Comparison of ENCODE assay signal across 9 mouse cellular contexts in the genomic region with DNA sequence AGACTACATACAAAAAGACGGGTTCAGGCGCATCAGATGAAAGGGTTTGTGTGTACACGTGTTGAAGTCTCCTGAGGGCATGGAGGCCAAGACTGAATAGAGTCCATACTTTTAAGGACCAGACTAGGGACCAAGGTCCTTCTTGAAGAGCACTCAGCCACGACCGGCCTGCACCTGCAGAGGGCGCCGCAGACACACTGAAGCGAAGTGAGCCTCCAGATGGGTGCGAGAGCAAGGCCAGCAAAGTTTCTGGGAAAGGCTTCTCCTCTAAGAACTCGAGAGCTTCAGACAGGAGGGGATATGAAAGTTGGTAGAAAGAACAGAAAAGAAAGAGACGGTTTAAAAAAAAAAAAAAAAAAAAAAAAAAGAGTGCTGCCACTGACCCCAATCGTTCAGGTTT. TPM values are rescaled to one million over a fixed set of nuclear protein-coding genes. Genes with fewer than 3 reads are reported as not detected.
DNase-seq lines count a peak whose midpoint lies in the region; ATAC-seq and TF ChIP-seq lines count a peak whose summit lies in the region.
"Had no signal": no experiment of that assay in that cellular context is flagged by ENCODE, and none has a peak within 500 bp of the region (broad histone marks: within the 10 kb centered on the region; RNA-seq: fewer than 3 reads in every experiment).

No protein-coding gene starts in this region.

- H3K4me2 ChIP-seq in hindbrain, postnatal 0 days (ENCODE audit: low read depth, low read length): peak overlapping the region; percentile 83
- H3K4me2 ChIP-seq in liver, embryonic 11.5 days: peak overlapping the region; percentile 58

- ATAC-seq in hindbrain, postnatal 0 days: 0 out of 2 replicates have a peak, but pooled peaks have one; percentile 13
- no peak for ATAC-seq in liver, embryonic 11.5 days (replicated peaks; ENCODE audit: low FRiP score)
- no peak for ATAC-seq in megakaryocyte, adult 5-6 weeks (ENCODE audit: poor library complexity, severe bottlenecking)

- TF ChIP-seq POLR2A in embryonic fibroblast, embryonic 13.5 days (IDR thresholded peaks at IDR 0.05; ENCODE audit: low read depth, low read length): no peak

- H3K36me3 ChIP-seq in hindbrain, postnatal 0 days (ENCODE audit: insufficient read depth, low read length): no peaks in the 10 kb centered on the region
- H3K36me3 ChIP-seq in liver, embryonic 11.5 days (ENCODE audit: control insufficient read depth, insufficient read depth, low read length): no peaks in the 10 kb centered on the region

- no peaks in the 10 kb centered on the region for H3K4me1 ChIP-seq in embryonic fibroblast, embryonic 13.5 days (ENCODE audit: control insufficient read depth, insufficient read depth, low read length)
- peaks cover 10% of the 10 kb centered on the region for H3K4me1 ChIP-seq in hindbrain, postnatal 0 days (ENCODE audit: insufficient read depth, low read length)
- H3K4me1 ChIP-seq in liver, embryonic 11.5 days (replicated peaks; ENCODE audit: control insufficient read depth, insufficient read depth, low read length): no peaks in the 10 kb centered on the region; the same call in none of the 2 replicates

- no peak overlapping the region for H3K4me3 ChIP-seq in embryonic fibroblast, embryonic 13.5 days (ENCODE audit: insufficient read depth, low read length)
- H3K4me3 ChIP-seq in hindbrain, postnatal 0 days (ENCODE audit: low read length): peak overlapping the region; percentile 54
- peak overlapping the region; percentile 39; the same call in 1 of the 2 replicates for H3K4me3 ChIP-seq in liver, embryonic 11.5 days (ENCODE audit: low read depth, low read length)

- H3K9ac ChIP-seq in hindbrain, postnatal 0 days (replicated peaks; ENCODE audit: low read length): no peak overlapping the region
- H3K9ac ChIP-seq in liver, embryonic 11.5 days (ENCODE audit: low read depth, low read length): no peak overlapping the region

- no peak overlapping the region for H3K27ac ChIP-seq in embryonic fibroblast, embryonic 13.5 days (ENCODE audit: insufficient read depth, low read length)
- H3K27ac ChIP-seq in hindbrain, postnatal 0 days: peak overlapping the region; percentile 73; the same call in 1 of the 2 replicates
- H3K27ac ChIP-seq in liver, embryonic 11.5 days (ENCODE audit: low read depth, low read length): no peak overlapping the region
- H3K27ac ChIP-seq: macrophage had no signal

- no peaks in the 10 kb centered on the region for H3K9me3 ChIP-seq in hindbrain, postnatal 0 days (ENCODE audit: low read length)
- no peaks in the 10 kb centered on the region for H3K9me3 ChIP-seq in liver, embryonic 11.5 days (ENCODE audit: control insufficient read depth, low read length)

- WGBS in hindbrain, postnatal 0 days: 1% methylated on average over 12 of the region's 12 CpGs
- WGBS in liver, embryonic 11.5 days: 3% methylated on average over 12 of the region's 12 CpGs

- TF ChIP-seq CTCF in embryonic fibroblast, embryonic 13.5 days (IDR thresholded peaks at IDR 0.05; ENCODE audit: borderline replicate concordance, insufficient read depth, low read length): peak; percentile 88
- peak; percentile 80 for TF ChIP-seq CTCF in hindbrain, postnatal 0 days (IDR thresholded peaks at IDR 0.05; ENCODE audit: low read depth)

- H3K27me3 ChIP-seq in hindbrain, postnatal 0 days (ENCODE audit: insufficient read depth, low read length): no peaks in the 10 kb centered on the region; the same call in 1 of the 2 replicates
- peaks cover 53% of the 10 kb centered on the region for H3K27me3 ChIP-seq in liver, embryonic 11.5 days (replicated peaks; ENCODE audit: control insufficient read depth, insufficient read depth, low read length)

- DNase-seq in layer of hippocampus, adult 11-12 months (ENCODE audit: low spot score): peak; percentile 52
- no peak for DNase-seq in layer of hippocampus, adult 9-10 months (ENCODE audit: low spot score)
- DNase-seq in ZHBTc4 (ENCODE audit: low read depth, low spot score): peak; percentile 85
- DNase-seq in hindbrain, postnatal 0 days (ENCODE audit: low spot score): peak; percentile 82
- no peak for DNase-seq in liver, embryonic 11.5 days (ENCODE audit: low spot score)
- DNase-seq in naive thymus-derived CD4-positive, alpha-beta T cell, adult 2 months (ENCODE audit: low read depth): peak; percentile 20

RNA-seq across cellular contexts. Expression of a gene that starts 0.6 kb away (rescaled TPM):
- polyA plus RNA-seq in embryonic fibroblast, embryonic 13.5 days (2011; ENCODE audit: insufficient read length, low read depth, missing spikeins): 1.9 and 2.6 TPM in 2 replicates
- total RNA-seq in hindbrain, postnatal 0 days (2014; rRNA removed): 26.7 and 26.9 TPM in 2 replicates
- 9.5 and 9.7 TPM in 2 replicates for polyA plus RNA-seq in hindbrain, postnatal 0 days (2015; fragmentation: Nextera tagmentation; extraction: Ambion mirVana)
- 0.18 and 0.35 TPM in 2 replicates for polyA plus RNA-seq in liver, embryonic 11.5 days (2014; fragmentation: Nextera tagmentation; extraction: Ambion mirVana)
- total RNA-seq in megakaryocyte, adult 5-6 weeks (2015): not detected in 2 replicates
- not detected in 2 replicates for total RNA-seq in megakaryocyte, adult 5-6 weeks (2017)
- polyA plus RNA-seq: macrophage had no signal

RNA-seq across cellular contexts. Expression of a gene that starts 1.5 kb away (rescaled TPM):
- not detected in 2 replicates for polyA plus RNA-seq in embryonic fibroblast, embryonic 13.5 days (2011; ENCODE audit: insufficient read length, low read depth, missing spikeins)
- total RNA-seq in hindbrain, postnatal 0 days (2014; rRNA removed): 3.2 and 6.3 TPM in 2 replicates
- 4.3 and 4.9 TPM in 2 replicates for polyA plus RNA-seq in hindbrain, postnatal 0 days (2015; fragmentation: Nextera tagmentation; extraction: Ambion mirVana)
- polyA plus RNA-seq in liver, embryonic 11.5 days (2014; fragmentation: Nextera tagmentation; extraction: Ambion mirVana): not detected in 2 replicates
- total RNA-seq in megakaryocyte, adult 5-6 weeks (2015): not detected in 2 replicates
- total RNA-seq in megakaryocyte, adult 5-6 weeks (2017): not detected in 2 replicates
- polyA plus RNA-seq: macrophage had no signal

RNA-seq across cellular contexts. Expression of a gene that starts 30.9 kb away (rescaled TPM):
- polyA plus RNA-seq in embryonic fibroblast, embryonic 13.5 days (2011; ENCODE audit: insufficient read length, low read depth, missing spikeins): 61.5 and 74.1 TPM in 2 replicates
- 8.3 and 15.4 TPM in 2 replicates for total RNA-seq in hindbrain, postnatal 0 days (2014; rRNA removed)
- polyA plus RNA-seq in hindbrain, postnatal 0 days (2015; fragmentation: Nextera tagmentation; extraction: Ambion mirVana): 35.2 and 36.2 TPM in 2 replicates
- 344 and 357 TPM in 2 replicates for polyA plus RNA-seq in liver, embryonic 11.5 days (2014; fragmentation: Nextera tagmentation; extraction: Ambion mirVana)
- 123 and 146 TPM in 2 replicates for total RNA-seq in megakaryocyte, adult 5-6 weeks (2015)
- total RNA-seq in megakaryocyte, adult 5-6 weeks (2017): 91.0 and 114 TPM in 2 replicates

RNA-seq across cellular contexts. Expression of a gene that starts 50.6 kb away (rescaled TPM):
- polyA plus RNA-seq in embryonic fibroblast, embryonic 13.5 days (2011; ENCODE audit: insufficient read length, low read depth, missing spikeins): 111 and 114 TPM in 2 replicates
- 50.1 and 50.4 TPM in 2 replicates for total RNA-seq in hindbrain, postnatal 0 days (2014; rRNA removed)
- polyA plus RNA-seq in hindbrain, postnatal 0 days (2015; fragmentation: Nextera tagmentation; extraction: Ambion mirVana): 68.0 and 79.1 TPM in 2 replicates
- 122 and 128 TPM in 2 replicates for polyA plus RNA-seq in liver, embryonic 11.5 days (2014; fragmentation: Nextera tagmentation; extraction: Ambion mirVana)
- 45.5 and 46.4 TPM in 2 replicates for total RNA-seq in megakaryocyte, adult 5-6 weeks (2015)
- total RNA-seq in megakaryocyte, adult 5-6 weeks (2017): 119 and 133 TPM in 2 replicates

RNA-seq across cellular contexts. Expression of a gene that starts 50.7 kb away (rescaled TPM):
- polyA plus RNA-seq in embryonic fibroblast, embryonic 13.5 days (2011; ENCODE audit: insufficient read length, low read depth, missing spikeins): 101 TPM in 2 replicates
- 56.8 and 68.3 TPM in 2 replicates for total RNA-seq in hindbrain, postnatal 0 days (2014; rRNA removed)
- polyA plus RNA-seq in hindbrain, postnatal 0 days (2015; fragmentation: Nextera tagmentation; extraction: Ambion mirVana): 59.9 and 67.5 TPM in 2 replicates
- 145 and 167 TPM in 2 replicates for polyA plus RNA-seq in liver, embryonic 11.5 days (2014; fragmentation: Nextera tagmentation; extraction: Ambion mirVana)
- 44.1 and 50.8 TPM in 2 replicates for total RNA-seq in megakaryocyte, adult 5-6 weeks (2015)
- total RNA-seq in megakaryocyte, adult 5-6 weeks (2017): 56.8 and 66.5 TPM in 2 replicates

Comparison
In these comparisons a context has a peak if more than half of its experiments do, and no peak if none do; other contexts are left out.
1. DNase-seq: peak in layer of hippocampus, adult 11-12 months (single experiment), ZHBTc4 (single experiment), hindbrain, postnatal 0 days (single experiment) and naive thymus-derived CD4-positive, alpha-beta T cell, adult 2 months (single experiment); none in layer of hippocampus, adult 9-10 months (single experiment) and liver, embryonic 11.5 days (single experiment).